Mouse (Mus musculus): Measurements from ENCODE around the gene Mmel1.

The Mmel1 gene

GRCm38 (mm10) chr4:154908490-154908889 lies 39.1 kb downstream of the Mmel1 start:
- no peak for DNase-seq

DNA sequence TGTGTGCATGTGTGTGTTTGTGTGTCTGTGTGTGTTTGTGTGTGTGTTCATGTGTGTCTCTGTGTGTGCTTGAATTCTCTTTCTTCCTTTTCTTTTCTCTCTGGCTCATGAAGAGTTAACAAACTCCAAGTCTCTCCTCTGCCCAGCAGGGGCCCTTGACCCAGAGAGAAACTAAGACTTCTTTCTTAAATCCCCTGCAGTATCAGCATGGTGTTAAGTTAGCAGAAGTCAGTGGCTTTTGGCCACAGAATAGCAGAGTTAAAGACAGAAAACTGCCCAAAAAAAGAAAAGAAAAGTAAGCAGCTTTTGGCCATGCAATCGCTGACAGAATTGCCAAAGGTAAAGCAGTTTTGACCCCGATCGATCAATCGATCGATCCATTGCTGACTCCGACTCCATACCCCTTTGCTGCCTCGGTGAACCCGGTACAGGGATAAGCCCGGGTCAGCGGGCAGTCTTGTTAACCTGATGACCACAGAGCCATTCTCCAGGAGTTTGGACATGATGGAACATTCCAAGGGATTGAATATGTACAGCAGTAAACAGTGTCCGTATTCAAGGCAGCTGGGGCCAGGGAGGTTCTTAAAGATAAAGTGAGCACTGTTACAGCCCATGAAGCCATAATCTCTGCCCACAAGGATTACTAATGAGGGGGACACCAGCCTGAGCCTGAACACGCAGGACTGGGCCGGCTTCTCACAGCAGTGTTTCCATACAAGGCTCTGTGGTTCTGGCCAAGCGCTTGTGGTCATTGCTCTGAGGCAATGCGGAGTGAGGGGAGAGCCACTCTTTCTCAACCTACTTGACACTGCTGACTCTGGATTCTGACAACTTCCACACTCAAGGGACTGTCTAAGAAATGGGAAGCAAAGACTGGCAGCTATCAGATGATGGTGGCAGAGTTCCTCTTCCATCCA lies 41.5 kb downstream of the Mmel1 start:
- no peak for DNase-seq

DNA sequence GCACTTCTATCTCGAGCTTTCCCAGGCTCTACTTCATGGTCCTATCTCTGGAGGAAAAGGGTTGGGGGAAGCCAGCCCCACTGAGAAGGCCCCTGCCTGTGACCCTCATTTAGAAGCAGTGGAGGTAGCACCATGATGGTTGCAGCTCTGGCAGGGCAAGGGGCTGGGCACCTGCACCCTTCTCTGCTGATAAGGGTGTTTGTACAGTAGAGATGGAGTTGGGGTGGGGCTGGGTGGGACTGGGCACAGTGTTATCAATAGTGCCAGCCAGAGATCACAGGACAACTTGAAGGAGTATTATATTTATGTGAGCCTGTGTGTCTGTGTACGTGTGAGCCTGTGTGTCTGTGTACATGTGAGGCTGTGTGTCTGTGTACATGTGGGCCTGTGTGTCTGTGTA lies 42.3 kb downstream of the Mmel1 start:
- DNase-seq: no peak

- no peak for DNase-seq
Observed at GRCm38 (mm10) chr4:154913845-154914244, 44.5 kb downstream of the Mmel1 start.

GRCm38 (mm10) chr4:154914252-154914651 lies 44.9 kb downstream of the Mmel1 start:
- DNase-seq: no peak

- DNase-seq: no peak
Observed at GRCm38 (mm10) chr4:154914707-154915106, 45.3 kb downstream of the Mmel1 start.

- DNase-seq: no peak
Observed at GRCm38 (mm10) chr4:154915286-154915685, 45.9 kb downstream of the Mmel1 start.

- no peak for DNase-seq
Observed at GRCm38 (mm10) chr4:154916662-154917061, 47.3 kb downstream of the Mmel1 start.

DNA sequence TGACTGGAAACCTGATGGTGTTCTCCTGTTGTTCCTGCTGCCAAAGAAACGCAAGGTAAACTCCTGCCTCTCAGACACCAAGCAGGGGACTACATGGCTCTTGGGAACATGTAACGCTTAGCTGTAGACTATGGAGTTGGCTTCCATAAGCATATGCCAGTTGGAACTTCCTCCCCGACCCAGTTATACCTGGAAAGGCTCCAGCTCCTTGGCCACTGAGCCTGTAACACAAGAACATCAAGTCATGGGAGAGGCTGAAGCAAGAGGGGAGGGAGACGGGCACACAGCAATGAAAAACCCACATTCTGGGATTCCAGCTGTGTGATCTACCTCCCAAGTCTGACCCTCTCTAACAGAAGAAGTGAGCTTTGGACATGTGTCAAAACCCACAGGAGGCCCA lies 52.9 kb downstream of the Mmel1 start:
- peak; percentile 56 to 66 for DNase-seq

GRCm38 (mm10) chr4:154922931-154923330 lies 53.5 kb downstream of the Mmel1 start:
- no peak for DNase-seq

- peak in 1 of 2 experiments; percentile 37 for DNase-seq
Observed at GRCm38 (mm10) chr4:154925413-154925812, 56.0 kb downstream of the Mmel1 start.

DNA sequence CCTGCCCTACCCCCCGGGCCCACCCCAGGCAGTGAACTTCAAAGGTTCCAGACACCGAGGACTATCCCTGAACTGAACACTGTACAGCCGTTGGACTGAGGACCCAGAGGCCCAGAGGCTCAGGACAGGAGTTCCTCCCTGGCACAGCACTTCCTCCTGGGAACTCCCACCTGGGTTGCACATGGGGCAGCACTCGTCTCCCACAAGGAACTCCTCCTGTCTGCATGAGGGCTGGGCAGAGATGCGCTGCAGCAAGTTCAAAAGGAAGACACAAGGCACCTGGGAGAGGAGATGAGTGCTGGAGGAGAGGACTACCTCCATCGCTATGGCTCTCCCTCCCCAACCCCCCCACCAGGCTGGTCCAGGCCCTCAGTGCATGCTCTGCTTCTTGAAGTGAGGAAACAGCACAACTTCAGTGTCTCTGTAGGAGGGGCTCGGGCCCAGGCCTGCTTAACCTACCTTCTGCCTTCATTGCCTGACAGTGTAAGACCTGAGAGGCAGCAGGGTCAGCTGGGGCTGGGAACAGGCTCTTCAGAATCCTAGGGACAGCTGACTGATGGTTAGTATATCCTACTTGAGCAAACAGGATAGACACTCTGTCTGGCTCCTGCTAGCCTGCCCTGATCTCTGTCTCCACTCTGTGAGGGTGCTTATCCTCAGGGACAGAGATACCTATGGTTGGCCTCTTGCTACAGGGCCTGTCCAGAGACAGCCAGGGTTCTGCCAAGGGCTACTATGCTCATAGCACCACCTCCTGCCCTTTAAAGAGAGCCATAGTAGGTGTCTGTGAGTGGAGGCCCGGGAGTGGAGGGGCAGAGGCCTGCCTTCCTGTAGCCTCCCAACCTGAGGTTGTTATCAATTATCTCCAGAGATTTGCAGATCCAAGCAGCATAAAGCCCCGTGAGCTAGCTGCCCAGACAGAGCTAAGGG lies 57.8 kb downstream of the Mmel1 start:
- DNase-seq: no peak

DNA sequence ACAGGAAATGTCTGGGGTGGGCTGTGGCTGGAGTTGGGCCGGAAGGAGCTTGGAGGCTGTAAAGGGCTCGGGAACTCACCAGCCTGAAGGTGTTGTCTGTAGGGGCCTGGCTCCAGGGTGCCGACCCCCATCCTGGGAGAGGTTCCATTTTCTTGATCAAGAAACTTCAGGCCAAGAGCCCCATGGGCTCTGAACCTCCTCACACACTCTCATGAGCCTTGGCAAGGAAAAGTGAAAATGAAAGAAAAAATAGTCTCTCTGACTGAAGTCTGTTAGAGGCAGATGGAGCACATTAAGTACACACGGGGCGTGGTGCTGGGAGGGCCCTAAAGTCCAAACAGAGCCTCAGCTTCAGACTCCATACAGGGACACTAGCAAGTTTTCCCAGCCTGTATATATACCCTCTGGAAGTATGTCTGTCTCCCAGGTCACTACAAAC lies 58.5 kb downstream of the Mmel1 start:
- DNase-seq: no peak

DNA sequence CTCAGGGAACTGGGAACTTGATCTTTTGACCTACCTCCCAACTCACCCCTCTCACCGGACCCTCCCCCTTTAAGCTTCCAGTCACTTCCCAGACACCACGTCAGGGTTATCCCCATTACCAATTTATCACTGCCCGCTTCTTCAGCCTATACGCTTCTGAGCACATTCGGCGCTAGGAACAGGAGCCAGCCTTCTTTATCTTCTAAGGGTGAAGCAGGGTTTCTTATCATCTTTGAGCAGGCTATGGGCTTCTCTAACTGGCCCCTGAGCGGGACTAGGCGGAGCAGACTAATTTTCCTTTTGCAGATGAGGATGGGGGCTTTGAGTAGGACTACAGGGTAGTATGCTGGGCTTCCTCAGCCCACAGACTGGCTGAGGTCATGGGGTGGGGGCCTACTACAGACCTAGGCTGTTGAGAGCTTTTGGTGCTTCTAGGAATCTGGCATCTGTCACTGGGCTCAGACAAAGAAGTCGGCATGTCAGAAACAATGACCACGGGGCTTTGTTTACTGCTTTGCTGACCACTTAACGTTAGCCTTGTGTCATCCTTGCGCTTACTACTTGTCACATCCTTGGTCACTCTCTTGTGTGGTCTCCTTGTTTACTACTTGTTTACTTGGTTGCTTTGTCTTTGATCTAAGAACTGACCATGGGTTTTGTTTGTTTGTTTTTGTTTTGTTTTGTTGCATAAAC lies 59.2 kb downstream of the Mmel1 start, which contains the start of gene Tnfrsf14:
TSS of gene Tnfrsf14 (minus strand) at position 169 of the 693 bp plus-strand sequence.
- no peak for DNase-seq

DNA sequence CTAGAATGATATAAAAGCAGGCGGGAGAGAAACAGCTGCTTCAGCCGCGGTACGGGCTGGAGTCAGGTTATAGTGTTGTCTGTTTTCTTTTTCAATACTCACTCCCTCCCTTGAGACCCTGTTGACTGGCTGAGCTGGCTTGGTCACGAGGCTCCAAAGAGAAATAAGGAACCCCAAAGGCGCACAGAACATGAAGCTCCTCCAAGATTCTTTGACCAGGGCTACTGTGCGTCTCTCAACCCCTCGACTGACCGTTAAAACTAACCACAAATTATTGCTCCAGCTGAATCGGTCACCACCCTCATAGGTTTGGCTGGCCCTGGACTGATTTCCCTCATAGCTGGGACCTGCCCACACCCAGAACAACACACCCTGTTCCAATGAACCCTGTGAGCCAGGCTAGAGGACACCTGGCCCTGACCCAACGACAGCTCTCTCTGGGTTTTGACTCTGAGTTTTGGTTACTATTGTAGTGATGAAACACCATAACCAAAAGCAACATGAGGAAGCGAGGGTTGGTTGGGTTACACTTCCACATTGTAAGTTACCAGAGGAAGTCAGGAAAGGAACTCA lies 59.8 kb downstream of the Mmel1 start:
- no peak for DNase-seq

GRCm38 (mm10) chr4:154933306-154933907 lies 64.0 kb downstream of the Mmel1 start:
- DNase-seq: no peak

DNA sequence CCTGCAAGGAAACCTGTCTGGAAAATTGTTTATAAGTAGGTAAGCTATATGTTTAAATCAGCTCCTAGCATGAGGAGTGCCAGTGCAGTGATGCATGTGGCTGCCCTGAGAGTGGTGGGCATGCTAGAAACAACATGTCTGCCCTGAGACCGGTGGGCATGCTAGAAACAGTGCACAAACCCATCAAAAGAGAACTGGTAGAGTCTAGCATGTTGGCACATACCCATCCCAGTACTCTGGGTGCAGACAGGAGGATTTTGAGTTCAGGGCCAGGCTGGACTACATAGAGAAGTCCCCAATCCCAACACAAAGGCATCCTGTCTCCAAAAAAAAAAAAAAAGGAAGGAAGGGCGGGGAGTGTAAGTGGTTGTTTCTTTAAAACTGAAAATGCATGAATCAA lies 65.4 kb downstream of the Mmel1 start:
- no peak for DNase-seq

- no peak for DNase-seq
Observed at GRCm38 (mm10) chr4:154935788-154936187, 66.4 kb downstream of the Mmel1 start.

DNA sequence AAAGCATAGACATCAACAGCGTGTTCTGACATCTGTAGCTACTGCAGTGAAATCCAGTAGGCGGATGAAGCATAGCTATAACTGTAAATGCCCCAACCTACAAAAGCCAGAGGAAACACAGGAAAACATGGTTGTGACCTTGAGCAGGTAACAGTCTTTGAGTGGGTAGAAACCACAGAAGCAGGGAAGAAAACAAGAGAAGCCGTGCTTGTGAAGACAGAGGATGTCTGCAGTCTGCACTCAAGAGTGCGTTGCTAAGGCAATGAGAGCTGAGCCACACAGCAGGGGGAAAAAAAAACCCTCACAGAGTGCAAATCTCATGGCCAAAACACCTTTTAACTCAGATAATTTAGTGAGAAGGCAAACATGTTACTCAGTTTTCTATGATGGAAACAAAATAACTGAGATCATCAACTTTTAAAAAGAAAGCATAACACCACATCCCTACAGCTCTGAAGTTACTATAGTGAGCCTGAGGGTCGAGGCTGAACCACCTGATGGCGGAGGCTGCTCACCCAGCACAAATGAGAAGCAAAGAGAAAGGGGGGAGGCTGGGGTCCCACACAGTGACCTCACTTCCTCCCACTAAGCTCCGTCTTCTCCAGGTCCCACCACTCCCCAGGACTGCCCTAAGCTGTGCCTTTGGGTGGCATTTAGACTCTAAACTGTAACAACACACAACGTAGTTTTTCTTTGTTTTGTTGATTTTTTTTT lies 67.3 kb downstream of the Mmel1 start:
- DNase-seq: no peak

GRCm38 (mm10) chr4:154937746-154938145 lies 68.4 kb downstream of the Mmel1 start:
- DNase-seq: no peak

GRCm38 (mm10) chr4:154940156-154940555 lies 70.8 kb downstream of the Mmel1 start:
- DNase-seq: no peak
